ENCODE assay signal across 13 mouse cellular contexts in the genomic region with DNA sequence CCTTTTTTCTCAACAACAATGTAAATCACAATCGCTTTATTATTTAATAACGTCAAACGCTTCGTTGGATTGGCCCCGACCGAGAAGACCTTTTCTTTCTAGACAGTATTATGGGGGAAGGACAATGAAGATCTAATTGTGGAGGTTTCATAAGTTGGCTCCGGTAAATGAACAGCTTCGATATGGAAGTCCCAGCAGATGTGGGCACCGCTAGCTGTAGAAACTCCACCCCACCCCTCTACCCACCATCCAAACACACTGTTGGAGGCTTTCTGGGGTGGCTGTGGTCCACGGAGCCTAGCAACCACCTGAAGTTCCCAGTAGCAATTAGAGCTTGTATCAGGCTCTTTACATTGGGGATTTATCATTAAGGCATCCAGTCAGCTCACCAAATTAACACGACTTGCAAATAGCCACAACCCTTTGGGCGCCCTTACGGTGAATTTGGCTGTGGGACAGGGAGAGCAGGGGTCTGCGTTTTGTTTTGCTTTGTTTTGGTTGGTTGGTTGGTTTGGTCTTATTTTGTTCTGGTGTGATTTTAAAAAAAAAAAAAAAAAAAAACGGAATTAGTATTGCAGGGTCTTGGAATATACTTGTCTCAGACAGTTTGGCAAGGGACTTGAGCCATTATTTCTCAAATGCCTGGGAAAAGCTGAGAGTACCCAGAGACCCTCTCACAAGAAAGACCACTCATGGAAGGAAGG. TPM values are rescaled to one million over a fixed set of nuclear protein-coding genes. Genes with fewer than 3 reads are reported as not detected.
A peak's percentile ranks its signal among the peaks of the same experiment; 100 is the strongest.
DNase-seq lines count a peak whose midpoint lies in the region; ATAC-seq and TF ChIP-seq lines count a peak whose summit lies in the region.
"Had no signal": no experiment of that assay in that cellular context is flagged by ENCODE, and none has a peak within 500 bp of the region (broad histone marks: within the 10 kb centered on the region; RNA-seq: fewer than 3 reads in every experiment).

No protein-coding gene starts in this region.

- peak overlapping the region; percentile 98 for H3K27ac ChIP-seq in forebrain, embryonic 11.5 days (ENCODE audit: low read depth, low read length)
- H3K27ac ChIP-seq in hindbrain, postnatal 0 days: peak overlapping the region; percentile 88
- peak overlapping the region; percentile 78 for H3K27ac ChIP-seq in neural tube, embryonic 15.5 days (replicated peaks)
- no peak overlapping the region for H3K27ac ChIP-seq in intestine, embryonic 15.5 days
- H3K27ac ChIP-seq: kidney, embryonic 15.5 days; liver, embryonic 13.5 days had no signal

- peaks cover 52% of the 10 kb centered on the region for H3K4me1 ChIP-seq in forebrain, embryonic 11.5 days (replicated peaks; ENCODE audit: control insufficient read depth, insufficient read depth, low read length)
- no peaks in the 10 kb centered on the region; the same call in 1 of the 2 replicates for H3K4me1 ChIP-seq in hindbrain, postnatal 0 days (ENCODE audit: insufficient read depth, low read length)
- H3K4me1 ChIP-seq in neural tube, embryonic 15.5 days: peaks cover 25% of the 10 kb centered on the region
- peaks cover 16% of the 10 kb centered on the region for H3K4me1 ChIP-seq in intestine, embryonic 15.5 days (replicated peaks)

- peak overlapping the region; percentile 38 for H3K4me3 ChIP-seq in forebrain, embryonic 11.5 days (ENCODE audit: low read depth, low read length)
- H3K4me3 ChIP-seq in hindbrain, postnatal 0 days (ENCODE audit: low read length): peak overlapping the region; percentile 33
- H3K4me3 ChIP-seq in neural tube, embryonic 15.5 days (replicated peaks): no peak overlapping the region
- H3K4me3 ChIP-seq in intestine, embryonic 15.5 days (replicated peaks): no peak overlapping the region
- H3K4me3 ChIP-seq: kidney, embryonic 15.5 days; liver, embryonic 13.5 days; megakaryocyte, embryonic 14.5 days had no signal

- TF ChIP-seq CTCF in brain, embryonic 14.5 days (IDR thresholded peaks at IDR 0.05; ENCODE audit: borderline replicate concordance, extremely low read depth, insufficient read depth, insufficient read length): no peak
- no peak for TF ChIP-seq CTCF in hindbrain, postnatal 0 days (IDR thresholded peaks at IDR 0.05; ENCODE audit: low read depth)

- DNase-seq in brain, embryonic 14.5 days (ENCODE audit: low read depth): peak; percentile 96
- peak; percentile 79 for DNase-seq in forebrain, embryonic 11.5 days (ENCODE audit: low spot score)
- no peak for DNase-seq in hindbrain, postnatal 0 days (ENCODE audit: low spot score)
- DNase-seq in heart, postnatal 36 days: no peak
- DNase-seq in thymus, postnatal 36 days: no peak
- DNase-seq in right cerebral cortex, adult 2 months (ENCODE audit: low spot score in 2 of 2): no peak
- DNase-seq: gastrocnemius, postnatal 10 days; liver, embryonic 13.5 days had no signal

- peak overlapping the region; percentile 88 for H3K9ac ChIP-seq in forebrain, embryonic 11.5 days (ENCODE audit: low read length)
- peak overlapping the region; percentile 21; the same call in 1 of the 2 replicates for H3K9ac ChIP-seq in hindbrain, postnatal 0 days (replicated peaks; ENCODE audit: low read length)
- H3K9ac ChIP-seq in neural tube, embryonic 15.5 days (replicated peaks): no peak overlapping the region
- H3K9ac ChIP-seq in intestine, embryonic 15.5 days: no peak overlapping the region
- H3K9ac ChIP-seq: kidney, embryonic 15.5 days; liver, embryonic 13.5 days had no signal

- no peak for TF ChIP-seq POLR2A in brain, embryonic 14.5 days (IDR thresholded peaks at IDR 0.05; ENCODE audit: borderline replicate concordance, extremely low read depth, insufficient read depth, insufficient read length, poor library complexity, severe bottlenecking)

- 2% methylated on average over 15 of the region's 15 CpGs for WGBS in forebrain, embryonic 11.5 days
- WGBS in hindbrain, postnatal 0 days: 4% methylated on average over 15 of the region's 15 CpGs
- WGBS in neural tube, embryonic 15.5 days: 4% methylated on average over 15 of the region's 15 CpGs
- WGBS in intestine, embryonic 15.5 days: 9% methylated on average over 15 of the region's 15 CpGs

- intact Hi-C loops in heart, postnatal 36 days (cut with DNase I): no loop called here

- H3K9me3 ChIP-seq in forebrain, embryonic 11.5 days (ENCODE audit: control insufficient read depth, low read length): no peaks in the 10 kb centered on the region
- H3K9me3 ChIP-seq in hindbrain, postnatal 0 days (ENCODE audit: low read length): no peaks in the 10 kb centered on the region
- no peaks in the 10 kb centered on the region for H3K9me3 ChIP-seq in neural tube, embryonic 15.5 days (replicated peaks)
- H3K9me3 ChIP-seq in intestine, embryonic 15.5 days: no peaks in the 10 kb centered on the region
- H3K9me3 ChIP-seq: kidney, embryonic 15.5 days; liver, embryonic 13.5 days had no signal

- H3K36me3 ChIP-seq in forebrain, embryonic 11.5 days (ENCODE audit: control insufficient read depth, insufficient read depth, low read length): no peaks in the 10 kb centered on the region
- no peaks in the 10 kb centered on the region for H3K36me3 ChIP-seq in hindbrain, postnatal 0 days (ENCODE audit: insufficient read depth, low read length)
- no peaks in the 10 kb centered on the region for H3K36me3 ChIP-seq in neural tube, embryonic 15.5 days
- no peaks in the 10 kb centered on the region for H3K36me3 ChIP-seq in intestine, embryonic 15.5 days
- H3K36me3 ChIP-seq: kidney, embryonic 15.5 days; liver, embryonic 13.5 days had no signal

- peaks cover 4% of the 10 kb centered on the region; the same call in 1 of the 2 replicates for H3K27me3 ChIP-seq in forebrain, embryonic 11.5 days (ENCODE audit: control insufficient read depth, insufficient read depth, low read length)
- H3K27me3 ChIP-seq in hindbrain, postnatal 0 days (ENCODE audit: insufficient read depth, low read length): peaks cover 21% of the 10 kb centered on the region; the same call in 1 of the 2 replicates
- peaks cover 76% of the 10 kb centered on the region for H3K27me3 ChIP-seq in neural tube, embryonic 15.5 days (replicated peaks)
- peaks cover 92% of the 10 kb centered on the region for H3K27me3 ChIP-seq in intestine, embryonic 15.5 days (replicated peaks)
- H3K27me3 ChIP-seq: CH12.LX had no signal

- ATAC-seq in forebrain, embryonic 11.5 days (replicated peaks; ENCODE audit: low FRiP score): no peak; the same call in 1 of the 2 replicates
- ATAC-seq in hindbrain, postnatal 0 days: no peak
- no peak for ATAC-seq in neural tube, embryonic 15.5 days (ENCODE audit: low FRiP score)
- ATAC-seq in intestine, embryonic 15.5 days: no peak

- peak overlapping the region; percentile 81 for H3K4me2 ChIP-seq in forebrain, embryonic 11.5 days (ENCODE audit: low read depth, low read length, severe bottlenecking)
- H3K4me2 ChIP-seq in hindbrain, postnatal 0 days (ENCODE audit: low read depth, low read length): peak overlapping the region; percentile 60
- H3K4me2 ChIP-seq in neural tube, embryonic 15.5 days: peak overlapping the region; percentile 59
- no peak overlapping the region for H3K4me2 ChIP-seq in intestine, embryonic 15.5 days (replicated peaks)
- H3K4me2 ChIP-seq: kidney, embryonic 15.5 days; liver, embryonic 13.5 days had no signal

RNA-seq across cellular contexts. Expression of gene Sox2, which starts 12.0 kb away (rescaled TPM):
- polyA plus RNA-seq in brain, embryonic 14.5 days (2012; rRNA removed): 101 and 119 TPM in 2 replicates
- polyA plus RNA-seq in forebrain, embryonic 11.5 days (2014; fragmentation: Nextera tagmentation; extraction: Ambion mirVana): 57.7 and 67.3 TPM in 2 replicates
- 68.1 and 80.2 TPM in 2 replicates for total RNA-seq in hindbrain, postnatal 0 days (2014; rRNA removed)
- 22.6 and 26.3 TPM in 2 replicates for polyA plus RNA-seq in hindbrain, postnatal 0 days (2015; fragmentation: Nextera tagmentation; extraction: Ambion mirVana)
- polyA plus RNA-seq in neural tube, embryonic 15.5 days (2015; fragmentation: Nextera tagmentation; extraction: Ambion mirVana): 11.1 and 13.4 TPM in 2 replicates
- under 1 TPM in 1 of 2 experiments, not detected in 1; 0.16 TPM for total RNA-seq in heart, postnatal 36 days (2021)
- 0.62 and 0.89 TPM in 2 replicates for polyA plus RNA-seq in intestine, embryonic 15.5 days (2015; fragmentation: Nextera tagmentation; extraction: Ambion mirVana)
- total RNA-seq: CH12.LX had no signal
- polyA plus RNA-seq: liver, embryonic 13.5 days had no signal

Comparison
In these comparisons a context has a peak if more than half of its experiments do, and no peak if none do; other contexts are left out.
1. DNase-seq: peak in brain, embryonic 14.5 days (single experiment) and forebrain, embryonic 11.5 days (single experiment); none in hindbrain, postnatal 0 days (single experiment), heart, postnatal 36 days (0 of 2), thymus, postnatal 36 days (0 of 2) and right cerebral cortex, adult 2 months (0 of 2).
2. H3K4me3 ChIP-seq: peak in forebrain, embryonic 11.5 days (single experiment) and hindbrain, postnatal 0 days (single experiment); none in neural tube, embryonic 15.5 days (single experiment) and intestine, embryonic 15.5 days (single experiment).
3. H3K9ac ChIP-seq: peak in forebrain, embryonic 11.5 days (single experiment) and hindbrain, postnatal 0 days (single experiment); none in neural tube, embryonic 15.5 days (single experiment) and intestine, embryonic 15.5 days (single experiment).